Comparison of ENCODE assay signal across 8 mouse cellular contexts in the genomic region with DNA sequence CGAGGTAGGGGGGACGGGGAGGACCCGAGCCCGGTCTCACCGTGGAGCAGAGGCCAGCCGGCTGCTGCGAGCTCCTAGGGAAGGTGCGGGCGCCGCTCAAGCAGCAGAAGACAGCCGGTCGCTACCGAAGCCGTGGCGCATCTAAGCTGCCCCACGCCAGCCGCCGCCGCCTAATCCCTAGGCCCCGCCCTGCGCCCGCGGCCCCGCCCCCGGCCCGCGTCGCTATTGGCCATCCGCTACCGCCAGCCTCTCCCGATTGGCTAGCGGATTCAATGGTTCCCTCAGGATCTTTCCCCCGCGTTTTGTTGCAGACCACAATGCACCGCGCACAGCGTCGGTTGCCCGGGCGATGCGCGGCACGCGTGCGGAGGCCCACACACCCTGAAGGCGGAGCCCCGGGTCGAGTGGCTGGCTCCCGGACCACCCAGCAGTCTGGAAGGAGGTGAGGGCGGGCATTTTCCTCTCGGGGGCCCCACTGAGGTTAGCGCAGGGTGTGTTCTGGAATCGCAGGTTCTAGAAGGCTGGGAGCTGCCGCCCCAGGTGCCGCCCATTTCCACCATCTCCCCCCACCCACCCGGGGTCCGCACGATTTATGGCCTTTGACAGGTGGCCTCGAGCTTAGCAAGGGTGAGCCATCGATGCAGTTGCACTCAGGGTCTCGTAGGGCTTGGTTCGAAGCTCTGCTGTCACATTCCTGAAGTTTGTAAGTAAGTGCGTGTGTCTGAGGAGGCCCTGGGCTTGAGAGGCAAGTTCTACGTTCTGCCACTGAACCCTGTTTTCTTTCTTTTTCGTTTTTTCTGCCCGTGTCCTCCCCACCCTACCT. TPM values are rescaled to one million over a fixed set of nuclear protein-coding genes. Genes with fewer than 3 reads are reported as not detected.
A peak's percentile ranks its signal among the peaks of the same experiment; 100 is the strongest.
DNase-seq lines count a peak whose midpoint lies in the region; ATAC-seq lines count a peak whose summit lies in the region.

Dynll1 (minus strand) TSS at position 208 of the 823 bp plus-strand sequence.

- H3K9ac ChIP-seq in hindbrain, embryonic 13.5 days = peak within 1 kb of the TSS; percentile 90

- ATAC-seq in hindbrain, embryonic 13.5 days (ENCODE audit: low FRiP score) = peak; percentile 97

- under 1% methylated on average over 56 of the region's 66 CpGs for WGBS in hindbrain, embryonic 13.5 days

- peak within 1 kb of the TSS; percentile 84 for H3K4me2 ChIP-seq in hindbrain, embryonic 13.5 days

- peaks cover 39% of the 10 kb centered on the region for H3K4me1 ChIP-seq in hindbrain, embryonic 13.5 days (replicated peaks)

- peak within 1 kb of the TSS; percentile 96 for H3K27ac ChIP-seq in hindbrain, embryonic 13.5 days

- no peaks in the 10 kb centered on the region for H3K9me3 ChIP-seq in hindbrain, embryonic 13.5 days

- H3K27me3 ChIP-seq in hindbrain, embryonic 13.5 days = peaks cover 7% of the 10 kb centered on the region; the same call in 1 of the 2 replicates

- DNase-seq in NIH3T3 (ENCODE audit: low read depth) = peak; percentile 100
- peak; percentile 100 for DNase-seq in cerebellum, postnatal 10 days
- DNase-seq in frontal cortex, postnatal 14 days (ENCODE audit: low spot score in 2 of 2) = peak; percentile 99
- DNase-seq in layer of hippocampus, postnatal 25 days (ENCODE audit: extremely low spot score in 1 of 2, low spot score in 1 of 2) = peak; percentile 100
- DNase-seq in lung, postnatal 25 days (ENCODE audit: low spot score) = peak; percentile 99
- DNase-seq in retina, embryonic 14.5 days (ENCODE audit: low spot score) = peak; percentile 100
- DNase-seq in thymus, postnatal 4 days = peak; percentile 99

- H3K4me3 ChIP-seq in hindbrain, embryonic 13.5 days = peak within 1 kb of the TSS; percentile 86

- H3K36me3 ChIP-seq in hindbrain, embryonic 13.5 days = peaks cover 30% of the 10 kb centered on the region

RNA-seq across cellular contexts. Expression of gene Dynll1, which starts in this region (rescaled TPM):
- 1,285 and 1,377 TPM in 2 replicates for polyA plus RNA-seq in hindbrain, embryonic 13.5 days (2015; fragmentation: Nextera tagmentation; extraction: Ambion mirVana)
- 100 to 1,000 TPM; 799 to 873 TPM for total RNA-seq in layer of hippocampus, postnatal 25 days (2021)

Comparison
In these comparisons a context has a peak if more than half of its experiments do, and no peak if none do; other contexts are left out.
1. Peak in every context shown above with its lines: DNase-seq, ATAC-seq, H3K4me3 ChIP-seq and H3K27ac ChIP-seq.